Mouse (Mus musculus) ovary, postnatal 10 days (tissue): ENCODE results near the gene 2410004B18Rik.

Source experiments
- DNase-seq: peaks from one replicate; pipeline ENCODE4 v3.0.0; 2022; ENCODE audit warnings: low spot score

The 2410004B18Rik gene

GRCm38 (mm10) chr3:145929525-145930400, 8.1 kb upstream of the 2410004B18Rik start:
- no peak for DNase-seq

GRCm38 (mm10) chr3:145933845-145934244, 4.0 kb upstream of the 2410004B18Rik start:
- no peak for DNase-seq

GRCm38 (mm10) chr3:145938405-145939349, 863 bp downstream of the 2410004B18Rik start:
- DNase-seq, result no peak

- no peak for DNase-seq
These were observed 1.6 kb downstream of the 2410004B18Rik start for GRCm38 (mm10) chr3:145939402-145939801.

- DNase-seq, result no peak
These were observed 2.2 kb downstream of the 2410004B18Rik start for GRCm38 (mm10) chr3:145939971-145940370.

- DNase-seq, result no peak
These were observed 4.2 kb downstream of the 2410004B18Rik start for GRCm38 (mm10) chr3:145941971-145942370.

- no peak for DNase-seq
These were observed 6.5 kb downstream of the 2410004B18Rik start for GRCm38 (mm10) chr3:145944348-145944747.

- no peak for DNase-seq
These were observed 8.1 kb downstream of the 2410004B18Rik start for GRCm38 (mm10) chr3:145945904-145946303.

- DNase-seq, result no peak
These were observed 8.8 kb downstream of the 2410004B18Rik start for GRCm38 (mm10) chr3:145946654-145947053.

GRCm38 (mm10) chr3:145947539-145948204, 9.9 kb downstream of the 2410004B18Rik start:
- DNase-seq, result no peak

GRCm38 (mm10) chr3:145950034-145950814, 12.4 kb downstream of the 2410004B18Rik start:
- no peak for DNase-seq

- DNase-seq, result no peak
These were observed 13.0 kb downstream of the 2410004B18Rik start for GRCm38 (mm10) chr3:145950815-145951130.

- DNase-seq, result no peak
These were observed 13.7 kb downstream of the 2410004B18Rik start for GRCm38 (mm10) chr3:145951287-145952165.

- DNase-seq, result no peak
These were observed 15.1 kb downstream of the 2410004B18Rik start for GRCm38 (mm10) chr3:145952945-145953344.

GRCm38 (mm10) chr3:145953411-145953810, 15.6 kb downstream of the 2410004B18Rik start:
- DNase-seq, result no peak

GRCm38 (mm10) chr3:145959824-145960223, 22.0 kb downstream of the 2410004B18Rik start:
- DNase-seq, result no peak

- DNase-seq, result no peak
These were observed 24.6 kb downstream of the 2410004B18Rik start for GRCm38 (mm10) chr3:145962411-145962810.

- DNase-seq, result no peak
These were observed 25.5 kb downstream of the 2410004B18Rik start for GRCm38 (mm10) chr3:145963101-145964017.

GRCm38 (mm10) chr3:145964018-145964387, 26.2 kb downstream of the 2410004B18Rik start:
- DNase-seq, result no peak
